Mouse (Mus musculus) cerebellum, adult 2 months (tissue): Measurements from ENCODE around the gene Usp49.

ENCODE experiments used
- CTCF ChIP-seq: fragments of 200-500 bp; IDR thresholded peaks from 2 replicates; pipeline ENCODE4 v1.5.1; 2011; ENCODE audit warnings: low read depth, mild to moderate bottlenecking, control low read depth, low read length, moderate library complexity, borderline replicate concordance; ENCODE audit not compliant: insufficient read depth
- POLR2A ChIP-seq: fragments of 200-500 bp; IDR thresholded peaks from 2 replicates; pipeline ENCODE4 v1.6.1; 2011; ENCODE audit warnings: low read length, control low read depth, borderline replicate concordance; ENCODE audit not compliant: insufficient read depth

GRCm38 (mm10) chr17:47707961-47708360 is 77.5 kb downstream of the Usp49 start:
- TF ChIP-seq POLR2A: no peak
- no peak for TF ChIP-seq CTCF
